Mouse (Mus musculus) ES-E14 (cell line): ENCODE measurements around the gene Srpk1. TPM values are rescaled to one million over a fixed set of nuclear protein-coding genes. Genes with fewer than 3 reads are reported as not detected.

ENCODE experiments used
- DNase-seq: peaks from one replicate; pipeline ENCODE4 v3.0.0-alpha.2; 2013; ENCODE audit warnings: low read depth, low spot score
- H3K27ac ChIP-seq: 2 replicates; pipeline ENCODE4 v1.5.1; 2012; ENCODE audit warnings: low read depth, mild to moderate bottlenecking, low read length, moderate library complexity, mixed read lengths; ENCODE audit not compliant: poor library complexity, insufficient read depth, severe bottlenecking
- H3K36me3 ChIP-seq: 2 replicates; pipeline ENCODE4 v1.6.1; 2012; ENCODE audit warnings: mild to moderate bottlenecking, low read length, moderate library complexity, mixed read lengths; ENCODE audit not compliant: control insufficient read depth, poor library complexity, insufficient read depth, severe bottlenecking
- H3K4me1 ChIP-seq, 2 experiments: fragments of 150-350 bp in 1 of 2; sonication (generic) in 1 of 2; 2 replicates each; pipeline ENCODE4 v1.6.1; 2012; ENCODE audit warnings: low read length in 2 of 2, mild to moderate bottlenecking in 1 of 2, mixed read lengths in 1 of 2; ENCODE audit not compliant: control insufficient read depth in 2 of 2, insufficient read depth in 2 of 2, poor library complexity in 1 of 2
- H3K4me3 ChIP-seq, 2 experiments: fragments of 150-350 bp in 1 of 2; sonication (generic) in 1 of 2; 2 replicates each; pipeline ENCODE4 v1.5.1; 2012; ENCODE audit warnings: low read length in 2 of 2, low read depth in 1 of 2, mild to moderate bottlenecking in 1 of 2, mixed read lengths in 1 of 2; ENCODE audit not compliant: insufficient read depth in 1 of 2, poor library complexity in 1 of 2, severe bottlenecking in 1 of 2
- H3K9ac ChIP-seq: 2 replicates; pipeline ENCODE4 v1.6.1; 2012; ENCODE audit warnings: low read depth, mild to moderate bottlenecking, low read length, mixed read lengths; ENCODE audit not compliant: poor library complexity, insufficient read depth, severe bottlenecking
- H3K9me3 ChIP-seq: fragments of 150-350 bp; sonication (generic); 2 replicates; pipeline ENCODE4 v1.6.1; 2012; ENCODE audit warnings: low read depth, mild to moderate bottlenecking, low read length; ENCODE audit not compliant: control insufficient read depth, insufficient read depth
- CHD2 ChIP-seq: IDR thresholded peaks from 2 replicates; pipeline ENCODE4 v1.6.1; 2014; ENCODE audit warnings: mild to moderate bottlenecking, low read depth, low read length, inconsistent platforms
- HCFC1 ChIP-seq: IDR thresholded peaks from 2 replicates; pipeline ENCODE4 v1.6.1; 2012; ENCODE audit warnings: low read length, inconsistent platforms, borderline replicate concordance; ENCODE audit not compliant: insufficient read depth
- MAFK ChIP-seq: IDR thresholded peaks from 2 replicates; pipeline ENCODE4 v1.6.1; 2014; ENCODE audit warnings: mild to moderate bottlenecking, low read depth, low read length, inconsistent platforms; ENCODE audit not compliant: insufficient read depth
- ZC3H11A ChIP-seq: IDR thresholded peaks from 2 replicates; pipeline ENCODE4 v1.6.1; 2012; ENCODE audit warnings: low read depth, mild to moderate bottlenecking, inconsistent platforms, low read length, borderline replicate concordance
- ZNF384 ChIP-seq: IDR thresholded peaks from 2 replicates; pipeline ENCODE4 v1.6.1; 2012; ENCODE audit warnings: low read depth, low read length, inconsistent platforms
- in situ Hi-C, 2 experiments: fragments of 600-800 bp; cut with MboI; formaldehyde crosslinking; loops; one replicate each; pipeline ENCODE4 v1.15.1; 2025; ENCODE audit warnings: low sequenced_read_pairs in 2 of 2, inconsistent platforms in 1 of 2; ENCODE audit not compliant: unreplicated experiment in 2 of 2
- total RNA-seq: library from RNA; depleted of rRNA; stranded (reverse); fragments of 300-350 nt; gene quantifications from 2 replicates; pipeline ENCODE4 v1.2.3, GENCODE M21; 2012

The Srpk1 gene
- total RNA-seq, 1 experiment, result 115 TPM

DNA sequence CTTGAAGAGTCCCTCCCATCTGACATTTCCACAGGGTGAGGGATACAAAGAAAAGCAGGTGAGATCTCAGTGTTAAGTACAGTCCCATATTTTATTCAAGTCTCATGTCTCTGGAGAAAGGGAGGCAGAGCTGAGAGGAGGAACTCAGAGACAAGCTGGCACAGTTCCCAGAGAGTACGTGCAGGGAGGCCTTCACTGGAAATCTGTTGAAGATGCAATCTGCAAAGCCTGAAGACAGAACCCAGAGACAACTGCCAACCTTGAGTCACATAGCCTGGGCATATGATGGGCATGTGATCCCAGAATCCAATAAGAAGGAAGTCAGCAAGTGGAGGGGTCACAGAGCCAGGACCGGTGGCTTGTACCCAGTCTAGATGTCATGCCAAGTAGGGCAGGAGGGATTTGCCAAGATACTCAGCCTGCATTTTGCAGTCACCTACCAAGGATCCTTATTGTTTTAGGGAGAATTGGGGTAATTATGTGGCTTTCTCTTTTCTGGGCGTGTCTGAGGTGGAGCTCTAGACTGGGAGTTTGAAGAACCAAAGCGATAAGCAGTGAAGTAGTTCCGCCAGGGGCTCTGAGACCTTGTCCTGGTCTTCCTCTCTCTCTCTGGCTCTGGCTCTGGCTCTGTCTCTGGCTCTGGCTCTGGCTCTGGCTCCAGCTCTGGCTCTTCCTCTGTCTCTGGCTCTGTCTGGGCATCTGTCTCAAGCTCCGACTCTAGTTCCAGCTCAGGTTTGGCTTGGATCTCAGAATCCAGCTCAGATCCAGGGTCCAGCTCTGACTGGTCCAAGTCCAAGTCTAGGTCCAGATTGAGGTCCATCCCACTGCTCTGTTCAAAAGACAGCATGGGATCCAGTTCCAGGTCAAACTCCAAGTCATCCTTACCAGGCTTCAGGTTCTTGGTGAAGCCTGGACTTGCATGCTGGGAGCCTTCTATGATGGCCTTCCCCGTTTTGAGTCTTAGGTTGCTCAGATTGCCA is 15.5 kb upstream of the Srpk1 start:
- Histone ChIP-seq H3K9me3 (no peaks in the 10 kb centered on the region), H3K36me3 (no peaks in the 10 kb centered on the region), H3K4me3 (no peak overlapping the region), H3K9ac (no peak overlapping the region), H3K4me1 (no peaks in the 10 kb centered on the region), H3K27ac (no peak overlapping the region)
- DNase-seq, result no peak
- TF ChIP-seq CHD2 (no peak), ZC3H11A (no peak), ZNF384 (no peak), HCFC1 (no peak), MAFK (no peak)
- in situ Hi-C loops, result no loop called here

DNA sequence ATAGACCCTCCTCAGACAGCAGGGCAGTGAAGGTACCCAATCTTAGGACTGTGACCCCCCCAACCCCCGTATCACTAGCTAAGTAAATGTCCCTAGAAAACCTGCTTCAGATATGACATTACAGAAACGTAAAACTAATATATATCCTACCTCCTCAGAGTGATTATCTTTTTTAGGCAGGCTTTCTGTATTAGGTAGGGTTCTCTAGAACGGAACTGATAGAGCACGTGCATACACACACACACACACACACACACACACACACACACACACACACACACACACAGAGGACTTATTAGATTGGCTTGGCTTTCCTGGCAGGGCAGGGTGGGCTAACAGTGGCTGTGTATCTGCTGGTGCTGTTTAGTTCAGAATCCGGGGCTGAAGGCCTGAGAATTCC is 13.3 kb upstream of the Srpk1 start:
- H3K36me3 ChIP-seq, result no peaks in the 10 kb centered on the region
- DNase-seq, result no peak
- H3K4me1 ChIP-seq, result peaks cover 0 to 3% of the 10 kb centered on the region in 2 experiments; a peak in 1 of 4 replicates
- H3K27ac ChIP-seq, result no peak overlapping the region
- TF ChIP-seq ZC3H11A (no peak), MAFK (no peak), HCFC1 (no peak), CHD2 (no peak), ZNF384 (no peak)
- no peaks in the 10 kb centered on the region for H3K9me3 ChIP-seq
- H3K9ac ChIP-seq, result no peak overlapping the region
- in situ Hi-C loops, result no loop called here
- no peak overlapping the region for H3K4me3 ChIP-seq

DNA sequence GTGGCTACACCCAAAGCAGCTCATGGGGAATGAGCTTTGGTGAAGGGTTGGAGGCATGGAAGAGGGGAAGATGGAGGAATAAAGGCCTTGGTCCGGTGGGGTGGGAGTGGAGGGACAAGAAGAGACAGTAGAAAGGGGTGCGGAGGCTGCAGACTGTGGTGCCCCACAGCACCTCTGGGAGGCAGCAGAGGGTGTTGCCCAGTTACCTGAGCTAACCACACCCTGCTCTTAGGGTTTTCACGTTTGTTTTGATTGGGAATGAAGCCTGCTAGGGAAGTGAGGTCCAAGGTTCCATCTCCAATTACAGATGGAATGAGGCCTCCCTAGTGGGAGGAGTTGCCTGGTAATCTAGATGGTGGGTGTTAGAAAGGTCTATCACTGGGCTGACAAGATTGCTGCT is 6.6 kb upstream of the Srpk1 start:
- in situ Hi-C loops, result no loop called here

DNA sequence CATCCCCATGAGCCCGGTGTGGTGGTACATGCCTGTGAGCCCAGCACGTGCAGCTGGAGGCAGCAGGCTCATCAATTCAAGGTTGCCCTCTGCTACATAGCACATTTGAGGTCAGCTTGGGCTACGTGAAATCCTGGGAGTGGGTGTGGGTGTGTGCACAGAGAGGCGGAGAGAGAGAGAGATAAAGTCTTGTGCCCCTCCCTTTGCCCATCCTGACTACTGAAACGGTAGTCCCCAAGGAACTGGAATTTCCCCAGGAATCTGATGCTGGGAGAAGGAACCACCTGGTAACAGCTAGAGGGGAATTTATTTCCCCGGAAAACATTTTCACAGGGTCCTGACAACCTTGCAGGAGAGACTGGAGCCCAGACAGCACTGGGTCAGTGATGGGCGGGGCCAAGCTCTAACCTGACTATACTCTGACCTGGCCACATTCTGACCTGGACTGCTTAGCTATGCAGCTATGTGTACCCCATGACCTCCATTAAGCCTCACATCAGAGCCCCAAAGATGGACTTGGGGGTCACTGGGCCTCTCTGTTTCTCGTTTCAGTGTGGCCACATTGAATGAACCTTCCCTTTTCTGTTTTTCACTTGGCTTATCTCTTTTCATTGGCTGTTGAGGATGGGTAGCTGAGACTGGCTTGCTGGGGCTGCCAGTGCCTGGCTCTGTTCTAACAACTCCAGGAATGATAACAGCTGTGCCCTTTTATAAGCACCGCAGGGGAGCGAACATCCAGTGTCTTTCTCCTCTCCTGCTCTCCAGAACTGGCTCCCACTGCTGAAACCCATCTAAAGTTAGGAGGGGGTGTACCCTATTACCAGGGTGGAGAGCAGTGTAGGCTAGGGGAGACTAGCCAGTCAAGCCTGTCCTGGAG is 6.0 kb upstream of the Srpk1 start:
- TF ChIP-seq CHD2, result no peak
- TF ChIP-seq ZC3H11A, result no peak
- no peak for TF ChIP-seq MAFK
- no peak for TF ChIP-seq ZNF384
- TF ChIP-seq HCFC1, result no peak
- in situ Hi-C loops, result no loop called here
- Histone ChIP-seq H3K4me1 (peaks cover 5 to 26% of the 10 kb centered on the region in 2 experiments), H3K9ac (no peak overlapping the region), H3K27ac (peak overlapping the region; percentile 19; the same call in 1 of the 2 replicates), H3K4me3 (no peak overlapping the region), H3K9me3 (no peaks in the 10 kb centered on the region), H3K36me3 (no peaks in the 10 kb centered on the region)
- no peak for DNase-seq

More for the DNA sequence above, 6.6 kb upstream of the Srpk1 start:
- TF ChIP-seq ZC3H11A, result no peak
- no peak for TF ChIP-seq ZNF384
- no peak for TF ChIP-seq CHD2
- TF ChIP-seq HCFC1, result no peak
- no peak for TF ChIP-seq MAFK
- H3K9ac ChIP-seq, result no peak overlapping the region
- no peak for DNase-seq
- H3K4me3 ChIP-seq, result no peak overlapping the region
- no peaks in the 10 kb centered on the region for H3K36me3 ChIP-seq
- peaks cover 5 to 26% of the 10 kb centered on the region in 2 experiments for H3K4me1 ChIP-seq
- peak overlapping the region; percentile 19; the same call in 1 of the 2 replicates for H3K27ac ChIP-seq
- no peaks in the 10 kb centered on the region for H3K9me3 ChIP-seq
